Mouse (Mus musculus): ENCODE measurements around the gene Tjp2. TPM values are rescaled to one million over a fixed set of nuclear protein-coding genes. Genes with fewer than 3 reads are reported as not detected.
A peak's percentile ranks its signal among the peaks of the same experiment; 100 is the strongest.

Gene Tjp2
- polyA plus RNA-seq, 1 experiment: 17.1 TPM

GRCm38 (mm10) chr19:24064348-24064895, 160.4 kb downstream of the Tjp2 start:
- no peak overlapping the region for H3K4me3 ChIP-seq (ENCODE audit: insufficient read depth, low read length)
- no peak overlapping the region for H3K27ac ChIP-seq (ENCODE audit: insufficient read depth, low read length)
- H3K4me1 ChIP-seq (ENCODE audit: control insufficient read depth, insufficient read depth, low read length): no peaks in the 10 kb centered on the region
- no peak for TF ChIP-seq POLR2A (IDR thresholded peaks at IDR 0.05; ENCODE audit: extremely low read depth, insufficient read depth, low read length)

GRCm38 (mm10) chr19:24063585-24063984, 161.2 kb downstream of the Tjp2 start:
- H3K4me3 ChIP-seq (ENCODE audit: insufficient read depth, low read length): no peak overlapping the region
- H3K4me1 ChIP-seq (ENCODE audit: control insufficient read depth, insufficient read depth, low read length): no peaks in the 10 kb centered on the region
- no peak overlapping the region for H3K27ac ChIP-seq (ENCODE audit: insufficient read depth, low read length)
- no peak for TF ChIP-seq POLR2A (IDR thresholded peaks at IDR 0.05; ENCODE audit: extremely low read depth, insufficient read depth, low read length)

- no peak overlapping the region for H3K4me3 ChIP-seq (ENCODE audit: insufficient read depth, low read length)
- H3K4me1 ChIP-seq (ENCODE audit: control insufficient read depth, insufficient read depth, low read length): no peaks in the 10 kb centered on the region
- no peak overlapping the region for H3K27ac ChIP-seq (ENCODE audit: insufficient read depth, low read length)
- no peak for TF ChIP-seq CTCF (IDR thresholded peaks at IDR 0.05; ENCODE audit: extremely low read depth, insufficient read depth, low read length)
- TF ChIP-seq POLR2A (IDR thresholded peaks at IDR 0.05; ENCODE audit: extremely low read depth, insufficient read depth, low read length): no peak
Measured at GRCm38 (mm10) chr19:24058851-24059250, 166.0 kb downstream of the Tjp2 start.

- Histone ChIP-seq H3K4me1 (ENCODE audit: control insufficient read depth, insufficient read depth, low read length) (no peaks in the 10 kb centered on the region), H3K4me3 (ENCODE audit: insufficient read depth, low read length) (no peak overlapping the region), H3K27ac (ENCODE audit: insufficient read depth, low read length) (no peak overlapping the region)
- no peak for TF ChIP-seq POLR2A (IDR thresholded peaks at IDR 0.05; ENCODE audit: extremely low read depth, insufficient read depth, low read length)
- no peak for TF ChIP-seq CTCF (IDR thresholded peaks at IDR 0.05; ENCODE audit: extremely low read depth, insufficient read depth, low read length)
Measured at GRCm38 (mm10) chr19:24058021-24058420, 166.8 kb downstream of the Tjp2 start.

- TF ChIP-seq CTCF (IDR thresholded peaks at IDR 0.05; ENCODE audit: extremely low read depth, insufficient read depth, low read length) (0 out of 2 replicates have a peak, but pooled peaks have one; percentile 2), POLR2A (IDR thresholded peaks at IDR 0.05; ENCODE audit: extremely low read depth, insufficient read depth, low read length) (no peak)
- Histone ChIP-seq H3K4me1 (ENCODE audit: control insufficient read depth, insufficient read depth, low read length) (no peaks in the 10 kb centered on the region), H3K4me3 (ENCODE audit: insufficient read depth, low read length) (no peak overlapping the region), H3K27ac (ENCODE audit: insufficient read depth, low read length) (no peak overlapping the region)
Measured at GRCm38 (mm10) chr19:24056880-24057279, 167.9 kb downstream of the Tjp2 start.

- Histone ChIP-seq H3K4me3 (ENCODE audit: insufficient read depth, low read length) (no peak overlapping the region), H3K27ac (ENCODE audit: insufficient read depth, low read length) (no peak overlapping the region), H3K4me1 (ENCODE audit: control insufficient read depth, insufficient read depth, low read length) (no peaks in the 10 kb centered on the region)
- TF ChIP-seq CTCF (IDR thresholded peaks at IDR 0.05; ENCODE audit: extremely low read depth, insufficient read depth, low read length) (no peak), POLR2A (IDR thresholded peaks at IDR 0.05; ENCODE audit: extremely low read depth, insufficient read depth, low read length) (no peak)
Measured at GRCm38 (mm10) chr19:24054904-24055303, 169.9 kb downstream of the Tjp2 start.

- Histone ChIP-seq H3K4me3 (ENCODE audit: insufficient read depth, low read length) (no peak overlapping the region), H3K27ac (ENCODE audit: insufficient read depth, low read length) (no peak overlapping the region), H3K4me1 (ENCODE audit: control insufficient read depth, insufficient read depth, low read length) (no peaks in the 10 kb centered on the region)
- TF ChIP-seq CTCF (IDR thresholded peaks at IDR 0.05; ENCODE audit: extremely low read depth, insufficient read depth, low read length) (no peak), POLR2A (IDR thresholded peaks at IDR 0.05; ENCODE audit: extremely low read depth, insufficient read depth, low read length) (no peak)
Measured at GRCm38 (mm10) chr19:24054265-24054664, 170.6 kb downstream of the Tjp2 start.

- Histone ChIP-seq H3K27ac (ENCODE audit: insufficient read depth, low read length) (no peak overlapping the region), H3K4me1 (ENCODE audit: control insufficient read depth, insufficient read depth, low read length) (no peaks in the 10 kb centered on the region), H3K4me3 (ENCODE audit: insufficient read depth, low read length) (no peak overlapping the region)
- TF ChIP-seq CTCF (IDR thresholded peaks at IDR 0.05; ENCODE audit: extremely low read depth, insufficient read depth, low read length): no peak
- no peak for TF ChIP-seq POLR2A (IDR thresholded peaks at IDR 0.05; ENCODE audit: extremely low read depth, insufficient read depth, low read length)
Measured at GRCm38 (mm10) chr19:24050514-24050913, 174.3 kb downstream of the Tjp2 start.

- no peak for TF ChIP-seq CTCF (IDR thresholded peaks at IDR 0.05; ENCODE audit: extremely low read depth, insufficient read depth, low read length)
- TF ChIP-seq POLR2A (IDR thresholded peaks at IDR 0.05; ENCODE audit: extremely low read depth, insufficient read depth, low read length): no peak
- Histone ChIP-seq H3K4me1 (ENCODE audit: control insufficient read depth, insufficient read depth, low read length) (no peaks in the 10 kb centered on the region), H3K4me3 (ENCODE audit: insufficient read depth, low read length) (no peak overlapping the region), H3K27ac (ENCODE audit: insufficient read depth, low read length) (no peak overlapping the region)
Measured at GRCm38 (mm10) chr19:24049329-24049728, 175.5 kb downstream of the Tjp2 start.

GRCm38 (mm10) chr19:24046395-24046993, 178.3 kb downstream of the Tjp2 start:
- no peak overlapping the region for H3K4me3 ChIP-seq (ENCODE audit: insufficient read depth, low read length)
- no peak overlapping the region for H3K27ac ChIP-seq (ENCODE audit: insufficient read depth, low read length)
- no peak for TF ChIP-seq CTCF (IDR thresholded peaks at IDR 0.05; ENCODE audit: extremely low read depth, insufficient read depth, low read length)
- TF ChIP-seq POLR2A (IDR thresholded peaks at IDR 0.05; ENCODE audit: extremely low read depth, insufficient read depth, low read length): no peak
- no peaks in the 10 kb centered on the region for H3K4me1 ChIP-seq (ENCODE audit: control insufficient read depth, insufficient read depth, low read length)

Other genes with a start within 250 kb of the Tjp2 start
- 18.0 and 20.3 TPM in 2 replicates for gene Fam189a2, start 194.0 kb downstream of the Tjp2 start, polyA plus RNA-seq (2012; rRNA removed)
- gene Fxn, start 55.6 kb upstream of the Tjp2 start, polyA plus RNA-seq (2012; rRNA removed): 8.8 and 9.4 TPM in 2 replicates